Mouse (Mus musculus) brain, embryonic 14.5 days (tissue): ENCODE results near the gene Cadps. TPM values are rescaled to one million over a fixed set of nuclear protein-coding genes. Genes with fewer than 3 reads are reported as not detected.

Experiments
- DNase-seq: peaks from one replicate; pipeline ENCODE4 v3.0.0-alpha.2; 2011; ENCODE audit warnings: low read depth
- CTCF ChIP-seq: fragments of 200-500 bp; IDR thresholded peaks from 2 replicates; pipeline ENCODE4 v1.5.1; 2012; ENCODE audit warnings: inconsistent platforms, mild to moderate bottlenecking, moderate library complexity, borderline replicate concordance; ENCODE audit not compliant: insufficient read depth, insufficient read length; ENCODE audit errors: extremely low read depth
- POLR2A ChIP-seq: fragments of 200-500 bp; IDR thresholded peaks from 2 replicates; pipeline ENCODE4 v1.6.1; 2012; ENCODE audit warnings: mild to moderate bottlenecking, inconsistent platforms, borderline replicate concordance; ENCODE audit not compliant: poor library complexity, insufficient read depth, insufficient read length, severe bottlenecking; ENCODE audit errors: extremely low read depth
- polyA plus RNA-seq: library from polyadenylated mRNA; depleted of rRNA; stranded (reverse); fragments of >200 nt; gene quantifications from 2 replicates; pipeline ENCODE4 v1.2.3, GENCODE M21; 2012

Gene Cadps
- polyA plus RNA-seq, 1 experiment, result 146 TPM

- DNase-seq, result no peak
- TF ChIP-seq POLR2A, result no peak
- no peak for TF ChIP-seq CTCF
Observed at GRCm38 (mm10) chr14:12425311-12425710, 397.6 kb downstream of the Cadps start.

- DNase-seq, result peak; percentile 66
- TF ChIP-seq POLR2A (no peak), CTCF (no peak)
Observed at GRCm38 (mm10) chr14:12410276-12410675, 412.6 kb downstream of the Cadps start.

GRCm38 (mm10) chr14:12409811-12410210 lies 413.1 kb downstream of the Cadps start:
- no peak for DNase-seq
- TF ChIP-seq CTCF (no peak), POLR2A (no peak)

GRCm38 (mm10) chr14:12406588-12406987 lies 416.3 kb downstream of the Cadps start:
- peak; percentile 66 for DNase-seq
- TF ChIP-seq POLR2A (no peak), CTCF (no peak)

GRCm38 (mm10) chr14:12405201-12405600 lies 417.7 kb downstream of the Cadps start:
- no peak for DNase-seq
- TF ChIP-seq CTCF (no peak), POLR2A (no peak)

GRCm38 (mm10) chr14:12404724-12405123 lies 418.2 kb downstream of the Cadps start:
- TF ChIP-seq POLR2A (no peak), CTCF (no peak)
- DNase-seq, result peak; percentile 82

GRCm38 (mm10) chr14:12404052-12404451 lies 418.8 kb downstream of the Cadps start:
- DNase-seq, result no peak
- TF ChIP-seq CTCF, result no peak
- no peak for TF ChIP-seq POLR2A

- peak; percentile 63 for DNase-seq
- TF ChIP-seq POLR2A (no peak), CTCF (no peak)
Observed at GRCm38 (mm10) chr14:12400116-12400515, 422.8 kb downstream of the Cadps start.

GRCm38 (mm10) chr14:12397561-12397960 lies 425.3 kb downstream of the Cadps start:
- TF ChIP-seq CTCF (peak; percentile 37; the same call in 1 of the 2 replicates), POLR2A (no peak)
- no peak for DNase-seq

- no peak for TF ChIP-seq POLR2A
- no peak for TF ChIP-seq CTCF
- DNase-seq, result peak; percentile 85
Observed at GRCm38 (mm10) chr14:12394318-12394717, 428.6 kb downstream of the Cadps start.

- TF ChIP-seq POLR2A, result no peak
- no peak for TF ChIP-seq CTCF
Observed at GRCm38 (mm10) chr14:12393271-12393861, 429.5 kb downstream of the Cadps start.

GRCm38 (mm10) chr14:12391167-12391566 lies 431.7 kb downstream of the Cadps start:
- TF ChIP-seq CTCF (no peak), POLR2A (no peak)
- peak; percentile 92 for DNase-seq

More at GRCm38 (mm10) chr14:12393271-12393861, 429.5 kb downstream of the Cadps start:
- DNase-seq, result peak; percentile 98

- DNase-seq, result peak; percentile 96
- TF ChIP-seq POLR2A (no peak), CTCF (no peak)
Observed at GRCm38 (mm10) chr14:12388806-12389436, 434.0 kb downstream of the Cadps start.
